Mouse (Mus musculus): ENCODE results near the gene Pold4. TPM values are rescaled to one million over a fixed set of nuclear protein-coding genes. Genes with fewer than 3 reads are reported as not detected.

Gene Pold4
- 207 and 218 TPM in 2 replicates for polyA plus RNA-seq (2012; rRNA removed; ENCODE audit: low replicate concordance)

GRCm38 (mm10) chr19:4231253-4232185 lies at the start of gene Pold4:
Pold4 (plus strand) TSS chr19:4231899.

GRCm38 (mm10) chr19:4190831-4191334 lies 40.8 kb upstream of the Pold4 start, which contains the start of gene Tbc1d10c:
Tbc1d10c (minus strand) TSS chr19:4191284.

GRCm38 (mm10) chr19:4191528-4192250 lies 40.0 kb upstream of the Pold4 start, which contains the start of gene Ppp1ca:
Ppp1ca (plus strand) TSS chr19:4192065.

GRCm38 (mm10) chr19:4201291-4201909 lies 30.3 kb upstream of the Pold4 start, which contains the start of gene Rad9a:
Rad9a (minus strand) TSS chr19:4201662.

DNA sequence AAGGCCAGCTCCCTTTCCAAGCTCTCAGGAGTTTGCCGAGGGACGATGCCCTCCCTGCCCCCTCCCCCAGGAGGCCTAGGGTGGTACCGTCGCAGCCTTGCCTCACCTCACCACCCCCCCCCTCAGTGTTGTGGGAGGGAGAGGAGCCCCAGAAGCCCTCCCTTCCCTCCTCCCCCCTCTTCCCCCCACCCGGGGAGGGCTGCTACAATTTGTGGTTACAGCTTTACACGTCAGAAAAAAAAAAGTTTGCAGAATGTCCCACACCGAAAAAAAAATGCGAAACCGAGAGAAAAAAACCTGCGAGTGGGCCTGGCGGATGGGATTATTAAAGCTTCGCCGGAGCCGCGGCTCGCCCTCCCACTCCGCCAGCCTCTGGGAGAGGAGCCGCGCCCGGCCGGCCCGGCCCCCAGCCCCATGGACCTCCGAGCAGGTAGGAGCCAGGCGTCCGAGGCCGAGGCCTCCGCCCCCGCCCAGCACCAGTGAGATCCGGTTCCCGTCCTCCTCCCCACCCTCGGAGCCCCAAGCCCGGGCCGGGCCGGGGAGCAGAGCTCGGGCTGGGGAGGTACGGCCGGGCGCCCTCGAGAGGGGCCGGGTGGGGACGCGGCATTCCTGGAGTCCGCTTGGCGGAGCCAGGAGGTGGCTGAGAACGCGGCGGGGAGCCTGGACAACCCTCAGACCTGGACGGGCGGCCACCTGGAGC lies 17.5 kb upstream of the Pold4 start, which contains the start of the genes Clcf1 and AC109138.7:
Gene Clcf1, plus strand, starts transcription at position 168 of the 700 bp plus-strand sequence.
Gene AC109138.7, plus strand, starts transcription at position 287 of the 700 bp plus-strand sequence.

DNA sequence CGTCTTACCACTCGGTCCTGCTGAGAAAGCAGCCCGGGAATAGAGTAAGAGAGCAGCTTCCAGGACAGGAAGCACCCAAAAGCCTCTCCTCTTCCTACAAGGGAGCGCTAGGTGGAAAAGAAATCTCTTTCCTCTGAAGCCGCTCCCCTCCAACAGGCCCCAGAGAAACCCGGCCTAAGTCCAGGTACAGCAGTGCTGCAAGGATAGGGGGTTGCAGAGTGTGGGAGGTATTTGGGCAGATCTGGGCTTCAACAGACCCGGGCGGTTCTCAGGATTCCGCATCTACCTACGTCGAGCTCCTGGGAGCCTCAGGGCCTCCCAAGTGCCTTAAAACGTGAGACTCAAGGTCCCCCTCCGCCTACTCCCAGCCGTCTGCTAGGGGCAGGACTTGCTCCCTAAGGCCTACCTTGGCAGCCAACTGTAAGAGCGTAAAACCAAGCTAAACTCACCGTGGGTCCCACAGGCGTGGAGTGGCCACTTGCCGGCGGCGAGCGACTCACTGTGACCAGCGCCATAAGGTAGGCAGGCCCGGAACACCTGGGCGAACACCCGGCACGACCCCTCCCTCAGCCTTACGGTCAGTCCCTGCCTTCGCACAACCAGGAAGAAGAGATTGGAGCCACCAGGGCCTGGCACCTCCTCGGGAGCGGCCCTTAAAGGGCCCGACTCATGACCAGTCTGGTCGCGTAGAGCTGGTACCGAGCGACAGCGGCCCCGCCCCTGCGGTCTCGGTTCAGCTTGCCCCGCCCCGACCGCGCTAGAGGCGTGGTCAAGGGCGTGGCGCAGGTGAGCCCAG lies 37.1 kb downstream of the Pold4 start, which contains the start of gene Ssh3:
Gene Ssh3, minus strand, starts transcription at position 615 of the 796 bp plus-strand sequence.

GRCm38 (mm10) chr19:4282898-4283553 lies 51.3 kb downstream of the Pold4 start, which contains the start of gene Ankrd13d:
Ankrd13d (minus strand) TSS chr19:4283137.

Other genes starting within 250 kb of the Pold4 start
- gene Acy3, start 245.3 kb upstream of the Pold4 start, polyA plus RNA-seq (2012; rRNA removed; ENCODE audit: low replicate concordance) = 56.0 and 64.9 TPM in 2 replicates
- not detected in 2 replicates for gene Tbx10, start 239.1 kb upstream of the Pold4 start, polyA plus RNA-seq (2012; rRNA removed; ENCODE audit: low replicate concordance)
- gene Nudt8, start 231.3 kb upstream of the Pold4 start, polyA plus RNA-seq (2012; rRNA removed; ENCODE audit: low replicate concordance) = 12.2 and 22.8 TPM in 2 replicates
- gene Gm49405, start 231.3 kb upstream of the Pold4 start, polyA plus RNA-seq (2012; rRNA removed; ENCODE audit: low replicate concordance) = 2.5 and 2.9 TPM in 2 replicates
- 6.3 and 13.3 TPM in 2 replicates for gene Doc2g, start 228.6 kb upstream of the Pold4 start, polyA plus RNA-seq (2012; rRNA removed; ENCODE audit: low replicate concordance)
- 188 and 271 TPM in 2 replicates for gene Ndufv1, start 219.1 kb upstream of the Pold4 start, polyA plus RNA-seq (2012; rRNA removed; ENCODE audit: low replicate concordance)
- 508 and 632 TPM in 2 replicates for gene Gstp1, start 193.9 kb upstream of the Pold4 start, polyA plus RNA-seq (2012; rRNA removed; ENCODE audit: low replicate concordance)
- 24.3 and 163 TPM in 2 replicates for gene Gstp2, start 185.9 kb upstream of the Pold4 start, polyA plus RNA-seq (2012; rRNA removed; ENCODE audit: low replicate concordance)
- 14.6 and 23.5 TPM in 2 replicates for gene Gstp3, start 172.3 kb upstream of the Pold4 start, polyA plus RNA-seq (2012; rRNA removed; ENCODE audit: low replicate concordance)
- gene Cabp2, start 150.3 kb upstream of the Pold4 start, polyA plus RNA-seq (2012; rRNA removed; ENCODE audit: low replicate concordance) = 0.61 TPM in 1 of 2 replicates, not detected in the other
- 257 and 348 TPM in 2 replicates for gene Cdk2ap2, start 134.7 kb upstream of the Pold4 start, polyA plus RNA-seq (2012; rRNA removed; ENCODE audit: low replicate concordance)
- 157 and 297 TPM in 2 replicates for gene Pitpnm1, start 131.9 kb upstream of the Pold4 start, polyA plus RNA-seq (2012; rRNA removed; ENCODE audit: low replicate concordance)
- gene Aip, start 106.0 kb upstream of the Pold4 start, polyA plus RNA-seq (2012; rRNA removed; ENCODE audit: low replicate concordance) = 113 and 122 TPM in 2 replicates
- 0.69 and 0.80 TPM in 2 replicates for gene Gpr152, start 92.1 kb upstream of the Pold4 start, polyA plus RNA-seq (2012; rRNA removed; ENCODE audit: low replicate concordance)
- gene Cabp4, start 87.9 kb upstream of the Pold4 start, polyA plus RNA-seq (2012; rRNA removed; ENCODE audit: low replicate concordance) = 1.2 TPM in 2 replicates
- gene Coro1b, start 83.3 kb upstream of the Pold4 start, polyA plus RNA-seq (2012; rRNA removed; ENCODE audit: low replicate concordance) = 266 and 387 TPM in 2 replicates
- 183 and 672 TPM in 2 replicates for gene Ptprcap, start 78.3 kb upstream of the Pold4 start, polyA plus RNA-seq (2012; rRNA removed; ENCODE audit: low replicate concordance)
- 46.6 and 54.5 TPM in 2 replicates for gene Rps6kb2, start 68.5 kb upstream of the Pold4 start, polyA plus RNA-seq (2012; rRNA removed; ENCODE audit: low replicate concordance)
- 32.3 and 39.2 TPM in 2 replicates for gene Carns1, start 56.4 kb upstream of the Pold4 start, polyA plus RNA-seq (2012; rRNA removed; ENCODE audit: low replicate concordance)
- 91.7 and 196 TPM in 2 replicates for gene Tbc1d10c, start 40.6 kb upstream of the Pold4 start, polyA plus RNA-seq (2012; rRNA removed; ENCODE audit: low replicate concordance)
- gene Ppp1ca, start 39.8 kb upstream of the Pold4 start, polyA plus RNA-seq (2012; rRNA removed; ENCODE audit: low replicate concordance) = 586 and 618 TPM in 2 replicates
- 49.2 and 51.9 TPM in 2 replicates for gene Rad9a, start 30.2 kb upstream of the Pold4 start, polyA plus RNA-seq (2012; rRNA removed; ENCODE audit: low replicate concordance)
- 54.9 and 127 TPM in 2 replicates for gene Clcf1, start 17.7 kb upstream of the Pold4 start, polyA plus RNA-seq (2012; rRNA removed; ENCODE audit: low replicate concordance)
- not detected in 2 replicates for gene AC109138.7, start 17.5 kb upstream of the Pold4 start, polyA plus RNA-seq (2012; rRNA removed; ENCODE audit: low replicate concordance)
- 116 and 124 TPM in 2 replicates for gene Ssh3, start 37.3 kb downstream of the Pold4 start, polyA plus RNA-seq (2012; rRNA removed; ENCODE audit: low replicate concordance)
- gene Ankrd13d, start 51.2 kb downstream of the Pold4 start, polyA plus RNA-seq (2012; rRNA removed; ENCODE audit: low replicate concordance) = 12.7 and 17.2 TPM in 2 replicates
- gene Grk2, start 74.3 kb downstream of the Pold4 start, polyA plus RNA-seq (2012; rRNA removed; ENCODE audit: low replicate concordance) = 156 and 263 TPM in 2 replicates
- gene Kdm2a, start 166.4 kb downstream of the Pold4 start, polyA plus RNA-seq (2012; rRNA removed; ENCODE audit: low replicate concordance) = 125 and 186 TPM in 2 replicates
- gene Rhod, start 207.5 kb downstream of the Pold4 start, polyA plus RNA-seq (2012; rRNA removed; ENCODE audit: low replicate concordance) = 14.2 and 15.8 TPM in 2 replicates
- gene Syt12, start 245.5 kb downstream of the Pold4 start, polyA plus RNA-seq (2012; rRNA removed; ENCODE audit: low replicate concordance) = 14.4 and 29.0 TPM in 2 replicates

All from mammary gland, adult 2 months (tissue).